Mouse (Mus musculus) myocyte (in vitro differentiated cells): ENCODE measurements around the gene Krt81.

Source experiments
- CEBPB ChIP-seq: IDR thresholded peaks from 2 replicates; pipeline ENCODE4 v1.6.1; 2011; ENCODE audit warnings: mild to moderate bottlenecking, moderate library complexity; ENCODE audit not compliant: poor library complexity, insufficient read depth, severe bottlenecking
- E2F4 ChIP-seq: IDR thresholded peaks from one replicate; pipeline ENCODE4 v1.6.1; 2011; ENCODE audit warnings: mild to moderate bottlenecking, control low read depth, moderate library complexity; ENCODE audit not compliant: insufficient read depth
- MAX ChIP-seq: IDR thresholded peaks from one replicate; pipeline ENCODE4 v1.6.1; 2011; ENCODE audit warnings: low read depth, mild to moderate bottlenecking, control low read depth
- POLR2A ChIP-seq: IDR thresholded peaks from one replicate; pipeline ENCODE4 v1.6.1; 2011; ENCODE audit warnings: low read depth, mild to moderate bottlenecking, control low read depth, moderate library complexity; ENCODE audit not compliant: insufficient read length
- POLR2AphosphoS2 ChIP-seq: IDR thresholded peaks from one replicate; pipeline ENCODE4 v1.6.1; 2011; ENCODE audit warnings: low read depth, control low read depth; ENCODE audit not compliant: insufficient read length
- TCF12 ChIP-seq: IDR thresholded peaks from one replicate; pipeline ENCODE4 v1.6.1; 2011; ENCODE audit warnings: mild to moderate bottlenecking, control low read depth; ENCODE audit not compliant: poor library complexity, insufficient read depth, severe bottlenecking
- TCF3 ChIP-seq: IDR thresholded peaks from one replicate; pipeline ENCODE4 v1.6.1; 2011; ENCODE audit warnings: low read depth, control low read depth; ENCODE audit not compliant: insufficient read length

DNA sequence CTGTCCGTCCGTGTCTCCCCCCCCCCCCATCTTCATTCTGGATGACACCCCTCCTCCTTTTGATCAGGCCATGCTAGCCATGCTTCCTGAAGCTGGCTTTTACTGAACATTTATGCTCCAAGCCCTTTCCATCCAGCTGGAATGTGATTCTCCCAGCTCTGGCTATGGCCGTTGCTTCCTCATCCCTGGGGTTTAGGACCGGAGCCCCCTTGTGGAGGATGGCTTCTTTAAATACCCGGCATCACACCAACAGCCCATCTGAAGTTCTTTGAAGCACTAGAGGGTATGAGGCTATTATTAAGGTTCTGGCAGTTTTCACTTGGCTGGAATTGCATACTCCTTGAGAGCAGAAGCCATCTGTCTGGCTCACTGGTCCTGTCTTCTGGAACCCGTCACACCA is 42.6 kb downstream of the Krt81 start:
- TF ChIP-seq TCF12 (no peak), POLR2AphosphoS2 (no peak), POLR2A (no peak), E2F4 (no peak), MAX (no peak), TCF3 (no peak), CEBPB (no peak)
